Mouse (Mus musculus): ENCODE measurements around the gene Osm. TPM values are rescaled to one million over a fixed set of nuclear protein-coding genes. Genes with fewer than 3 reads are reported as not detected.

Osm gene
- polyA plus RNA-seq, 1 experiment from 2014 or later: 0.11 TPM

GRCm38 (mm10) chr11:4276411-4276861 lies 40.2 kb downstream of the Osm start:
- H3K4me2 ChIP-seq: no peak overlapping the region
- peak overlapping the region; percentile 22; the same call in 1 of the 2 replicates for H3K27ac ChIP-seq (ENCODE audit: low read depth, low read length)
- WGBS (ENCODE audit: insufficient replicate concordance): 29% methylated on average over 11 of the region's 11 CpGs
- no peaks in the 10 kb centered on the region for H3K36me3 ChIP-seq (ENCODE audit: control insufficient read depth, insufficient read depth, low read length)
- 0 out of 2 replicates have a peak, but pooled peaks cover 7% of the 10 kb centered on the region for H3K4me1 ChIP-seq (ENCODE audit: control insufficient read depth, insufficient read depth, low read length)
- H3K9me3 ChIP-seq (replicated peaks; ENCODE audit: control insufficient read depth, low read length): no peaks in the 10 kb centered on the region
- H3K4me3 ChIP-seq (ENCODE audit: low read depth, low read length): no peak overlapping the region
- peaks cover 5% of the 10 kb centered on the region; the same call in 1 of the 2 replicates for H3K27me3 ChIP-seq (ENCODE audit: control insufficient read depth, insufficient read depth, low read length)
- no peak for ATAC-seq (replicated peaks; ENCODE audit: insufficient number of reproducible peaks, low FRiP score, low TSS enrichment)
- H3K9ac ChIP-seq (ENCODE audit: low read depth, low read length): no peak overlapping the region

- H3K9me3 ChIP-seq (replicated peaks; ENCODE audit: control insufficient read depth, low read length): no peaks in the 10 kb centered on the region
- no peak overlapping the region for H3K27ac ChIP-seq (ENCODE audit: low read depth, low read length)
- H3K4me2 ChIP-seq: no peak overlapping the region
- peaks cover 13% of the 10 kb centered on the region; the same call in 1 of the 2 replicates for H3K4me1 ChIP-seq (ENCODE audit: control insufficient read depth, insufficient read depth, low read length)
- no peak overlapping the region for H3K4me3 ChIP-seq (ENCODE audit: low read depth, low read length)
- no peak overlapping the region for H3K9ac ChIP-seq (ENCODE audit: low read depth, low read length)
- H3K27me3 ChIP-seq (ENCODE audit: control insufficient read depth, insufficient read depth, low read length): peaks cover 7% of the 10 kb centered on the region
- ATAC-seq (replicated peaks; ENCODE audit: insufficient number of reproducible peaks, low FRiP score, low TSS enrichment): no peak
- 66% methylated on average over 7 of the region's 7 CpGs for WGBS (ENCODE audit: insufficient replicate concordance)
- H3K36me3 ChIP-seq (ENCODE audit: control insufficient read depth, insufficient read depth, low read length): no peaks in the 10 kb centered on the region
These were observed 43.7 kb downstream of the Osm start for GRCm38 (mm10) chr11:4279909-4280308.

- H3K36me3 ChIP-seq (ENCODE audit: control insufficient read depth, insufficient read depth, low read length): no peaks in the 10 kb centered on the region
- no peak overlapping the region for H3K4me2 ChIP-seq
- H3K9me3 ChIP-seq (replicated peaks; ENCODE audit: control insufficient read depth, low read length): no peaks in the 10 kb centered on the region
- WGBS (ENCODE audit: insufficient replicate concordance): 83% methylated on average over 6 of the region's 6 CpGs
- no peak overlapping the region for H3K4me3 ChIP-seq (ENCODE audit: low read depth, low read length)
- H3K4me1 ChIP-seq (ENCODE audit: control insufficient read depth, insufficient read depth, low read length): peaks cover 6% of the 10 kb centered on the region; the same call in 1 of the 2 replicates
- peaks cover 7% of the 10 kb centered on the region for H3K27me3 ChIP-seq (ENCODE audit: control insufficient read depth, insufficient read depth, low read length)
- no peak for ATAC-seq (replicated peaks; ENCODE audit: insufficient number of reproducible peaks, low FRiP score, low TSS enrichment)
- no peak overlapping the region for H3K9ac ChIP-seq (ENCODE audit: low read depth, low read length)
- H3K27ac ChIP-seq (ENCODE audit: low read depth, low read length): no peak overlapping the region
These were observed 45.6 kb downstream of the Osm start for GRCm38 (mm10) chr11:4281852-4282251.

GRCm38 (mm10) chr11:4283627-4284026 lies 47.4 kb downstream of the Osm start:
- WGBS (ENCODE audit: insufficient replicate concordance): 19% methylated on average over 4 of the region's 4 CpGs
- Histone ChIP-seq H3K9me3 (replicated peaks; ENCODE audit: control insufficient read depth, low read length) (no peaks in the 10 kb centered on the region), H3K4me2 (no peak overlapping the region), H3K9ac (ENCODE audit: low read depth, low read length) (no peak overlapping the region), H3K27me3 (ENCODE audit: control insufficient read depth, insufficient read depth, low read length) (peaks cover 9% of the 10 kb centered on the region), H3K4me1 (ENCODE audit: control insufficient read depth, insufficient read depth, low read length) (peaks cover 6% of the 10 kb centered on the region; the same call in 1 of the 2 replicates), H3K4me3 (ENCODE audit: low read depth, low read length) (no peak overlapping the region), H3K36me3 (ENCODE audit: control insufficient read depth, insufficient read depth, low read length) (no peaks in the 10 kb centered on the region), H3K27ac (ENCODE audit: low read depth, low read length) (no peak overlapping the region)
- 0 out of 2 replicates have a peak, but pooled peaks have one; percentile 31 for ATAC-seq (replicated peaks; ENCODE audit: insufficient number of reproducible peaks, low FRiP score, low TSS enrichment)

- Histone ChIP-seq H3K9me3 (replicated peaks; ENCODE audit: control insufficient read depth, low read length) (no peaks in the 10 kb centered on the region), H3K27me3 (ENCODE audit: control insufficient read depth, insufficient read depth, low read length) (peaks cover 13% of the 10 kb centered on the region), H3K4me3 (ENCODE audit: low read depth, low read length) (no peak overlapping the region), H3K36me3 (ENCODE audit: control insufficient read depth, insufficient read depth, low read length) (no peaks in the 10 kb centered on the region), H3K27ac (ENCODE audit: low read depth, low read length) (no peak overlapping the region), H3K4me1 (ENCODE audit: control insufficient read depth, insufficient read depth, low read length) (peaks cover 7% of the 10 kb centered on the region), H3K4me2 (no peak overlapping the region), H3K9ac (ENCODE audit: low read depth, low read length) (no peak overlapping the region)
- WGBS (ENCODE audit: insufficient replicate concordance): 56% methylated on average over 3 of the region's 3 CpGs
- no peak for ATAC-seq (replicated peaks; ENCODE audit: insufficient number of reproducible peaks, low FRiP score, low TSS enrichment)
These were observed 53.1 kb downstream of the Osm start for GRCm38 (mm10) chr11:4289280-4289679.

Other genes starting within 250 kb of the Osm start
- gene Sec14l4, start 205.0 kb upstream of the Osm start, polyA plus RNA-seq (2014; fragmentation: Nextera tagmentation; extraction: Ambion mirVana): not detected in 2 replicates
- gene Sec14l3, start 171.6 kb upstream of the Osm start, polyA plus RNA-seq (2014; fragmentation: Nextera tagmentation; extraction: Ambion mirVana): not detected in 2 replicates
- gene Mtfp1, start 141.0 kb upstream of the Osm start, polyA plus RNA-seq (2014; fragmentation: Nextera tagmentation; extraction: Ambion mirVana): 20.8 and 21.0 TPM in 2 replicates
- 0.93 and 1.1 TPM in 2 replicates for gene Sec14l2, start 113.0 kb upstream of the Osm start, polyA plus RNA-seq (2014; fragmentation: Nextera tagmentation; extraction: Ambion mirVana)
- gene Rnf215, start 101.2 kb upstream of the Osm start, polyA plus RNA-seq (2014; fragmentation: Nextera tagmentation; extraction: Ambion mirVana): 13.7 and 15.3 TPM in 2 replicates
- gene Ccdc157, start 76.1 kb upstream of the Osm start, polyA plus RNA-seq (2014; fragmentation: Nextera tagmentation; extraction: Ambion mirVana): 2.2 and 2.6 TPM in 2 replicates
- 44.7 and 47.9 TPM in 2 replicates for gene Sf3a1, start 76.1 kb upstream of the Osm start, polyA plus RNA-seq (2014; fragmentation: Nextera tagmentation; extraction: Ambion mirVana)
- 8.5 and 10.1 TPM in 2 replicates for gene Tbc1d10a, start 49.6 kb upstream of the Osm start, polyA plus RNA-seq (2014; fragmentation: Nextera tagmentation; extraction: Ambion mirVana)
- gene Castor1, start 18.2 kb upstream of the Osm start, polyA plus RNA-seq (2014; fragmentation: Nextera tagmentation; extraction: Ambion mirVana): 2.2 and 2.5 TPM in 2 replicates
- 0.06 and 0.11 TPM in 2 replicates for gene Lif, start 21.1 kb downstream of the Osm start, polyA plus RNA-seq (2014; fragmentation: Nextera tagmentation; extraction: Ambion mirVana)
- 0.44 and 0.82 TPM in 2 replicates for gene Hormad2, start 204.7 kb downstream of the Osm start, polyA plus RNA-seq (2014; fragmentation: Nextera tagmentation; extraction: Ambion mirVana)